Mouse (Mus musculus): ENCODE results near the gene Snx10.
"Not testable (repeated sequence)": the region's sequence is repeated elsewhere in the genome, so short reads cannot be mapped to it uniquely, and the experiment has no call there.

Snx10 gene

DNA sequence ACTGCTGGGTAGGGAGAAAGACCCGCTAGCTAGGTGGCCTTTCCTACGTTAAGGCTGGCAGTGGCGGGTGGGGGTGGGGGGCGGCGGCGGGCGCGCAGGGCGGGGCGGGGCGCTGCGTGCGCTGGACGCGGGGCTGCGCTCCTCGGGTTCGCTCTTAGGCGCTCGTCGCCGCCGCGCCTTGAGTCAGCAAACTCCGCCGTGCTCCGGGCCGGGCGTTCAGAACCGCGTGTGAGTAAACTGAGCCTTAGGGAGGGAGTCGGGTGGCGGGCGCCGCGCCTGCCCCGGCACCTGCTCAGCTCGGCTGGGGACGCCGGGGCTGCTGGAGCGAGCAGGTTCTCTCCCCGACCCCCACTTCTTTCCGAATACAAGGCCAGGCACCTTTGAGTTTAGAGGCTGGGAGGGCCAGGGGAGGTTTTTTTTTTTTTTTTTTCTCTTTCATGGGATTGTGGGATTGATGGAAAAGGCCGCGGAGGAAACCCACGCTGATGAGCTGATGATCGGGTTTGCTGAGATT is at the start of gene Snx10:
TSS of gene Snx10 (plus strand) at position 95 of the 514 bp plus-strand sequence.
- in situ Hi-C loops (cut with MboI; ENCODE audit: unreplicated experiment in 2 of 2): no loop called here

DNA sequence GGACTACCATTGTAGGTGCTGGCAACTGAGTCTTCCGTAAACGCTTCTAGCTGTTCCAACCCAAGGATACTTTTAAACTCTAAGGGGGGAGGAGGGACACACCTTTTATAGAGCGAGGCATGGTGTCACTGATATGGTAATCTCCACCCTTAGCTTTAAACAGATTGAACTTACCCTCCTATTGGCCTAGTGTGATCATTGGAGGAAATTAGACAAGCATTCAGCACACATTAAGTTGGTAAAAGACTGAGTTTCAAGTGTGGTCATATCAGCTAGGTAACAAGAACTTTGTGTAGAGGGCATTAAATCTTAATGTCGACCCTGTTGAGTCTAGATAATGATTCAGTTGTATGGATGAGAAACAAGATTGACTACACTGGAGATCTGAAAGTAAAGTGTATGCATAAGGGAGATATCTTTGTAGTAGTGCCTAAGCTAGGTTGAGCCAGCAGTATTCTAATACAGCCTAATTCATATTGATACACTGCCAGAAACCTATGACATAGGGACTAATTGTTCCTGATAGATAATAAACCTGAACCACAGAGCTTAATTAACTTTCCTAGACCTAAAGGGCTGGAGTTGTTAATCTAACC is 44.5 kb upstream of the Snx10 start:
- in situ Hi-C loops (cut with MboI; ENCODE audit: unreplicated experiment in 2 of 2): loop anchor here in 1 of 2 experiments (10.0 kb wide), 3 partner anchors 536 to 1166 kb away; partner anchors contain the start of genes Hibadh and Skap2

DNA sequence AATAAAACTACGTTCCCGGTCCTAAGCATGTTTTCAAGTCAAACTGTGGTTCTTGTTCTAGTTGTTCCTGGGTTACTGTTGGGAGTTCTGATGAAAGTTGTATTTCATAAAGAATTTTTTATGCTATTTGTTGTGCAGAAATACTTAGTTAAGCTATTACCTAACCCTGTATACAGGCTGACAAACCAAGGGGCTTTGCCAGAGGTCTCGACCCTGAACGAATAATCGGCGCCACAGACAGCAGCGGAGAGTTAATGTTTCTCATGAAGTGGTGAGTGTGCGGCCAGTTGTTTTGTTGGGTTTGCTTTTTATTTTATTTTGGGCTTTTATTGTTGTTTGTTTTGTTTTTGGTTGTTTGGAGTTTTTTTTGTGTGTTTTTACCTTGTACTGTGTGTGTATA is 42.2 kb upstream of the Snx10 start:
- in situ Hi-C loops (cut with MboI; ENCODE audit: unreplicated experiment in 2 of 2): no loop called here

- in situ Hi-C loops (cut with MboI; ENCODE audit: unreplicated experiment in 2 of 2): no loop called here
Measured at GRCm38 (mm10) chr6:51483861-51484260, 39.8 kb upstream of the Snx10 start.

GRCm38 (mm10) chr6:51484556-51484955 is 39.1 kb upstream of the Snx10 start:
- in situ Hi-C loops (cut with MboI; ENCODE audit: unreplicated experiment in 2 of 2): not testable (repeated sequence)

DNA sequence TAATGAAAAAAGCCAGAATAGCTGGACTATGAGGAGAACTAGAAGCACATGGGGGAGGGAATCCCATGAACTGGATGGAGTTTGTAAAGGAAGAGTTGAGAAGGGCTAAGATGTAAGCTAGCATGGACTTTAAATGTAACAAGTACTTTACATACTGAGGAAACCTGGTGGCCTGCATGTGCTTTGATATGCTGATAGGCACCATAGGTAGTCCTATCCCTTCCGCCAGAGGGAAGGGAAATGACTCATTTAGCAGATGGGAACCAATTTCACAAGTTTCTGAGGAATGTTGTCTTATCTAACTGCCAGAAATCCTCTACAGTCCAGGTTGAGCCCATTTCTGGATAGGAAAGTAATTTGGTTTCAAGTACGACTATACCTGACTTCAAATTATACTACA is 38.1 kb upstream of the Snx10 start:
- in situ Hi-C loops (cut with MboI; ENCODE audit: unreplicated experiment in 2 of 2): no loop called here

GRCm38 (mm10) chr6:51486076-51486710 is 37.5 kb upstream of the Snx10 start:
- in situ Hi-C loops (cut with MboI; ENCODE audit: unreplicated experiment in 2 of 2): no loop called here

GRCm38 (mm10) chr6:51486731-51487130 is 37.0 kb upstream of the Snx10 start:
- in situ Hi-C loops (cut with MboI; ENCODE audit: unreplicated experiment in 2 of 2): no loop called here

DNA sequence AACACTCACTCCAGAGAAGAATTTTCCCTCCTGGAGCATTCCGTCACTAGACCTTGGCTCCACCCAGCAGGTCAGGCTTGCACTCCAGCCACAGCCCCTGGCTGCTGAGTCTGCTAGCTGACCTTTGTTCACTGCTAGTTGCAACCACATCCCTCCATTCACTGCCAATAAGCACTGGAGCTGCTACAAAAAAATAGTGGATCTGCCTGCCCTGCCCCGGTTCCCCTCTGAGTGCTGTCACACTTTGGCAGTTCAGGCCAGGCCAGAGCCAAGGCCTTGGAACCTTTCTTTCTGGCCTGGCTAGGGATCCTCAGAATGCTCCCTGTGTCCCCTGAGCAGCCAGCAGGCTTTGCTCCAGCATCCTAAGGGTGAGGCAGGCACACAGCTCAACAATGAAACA is 33.9 kb upstream of the Snx10 start:
- in situ Hi-C loops (cut with MboI; ENCODE audit: unreplicated experiment in 2 of 2): no loop called here

DNA sequence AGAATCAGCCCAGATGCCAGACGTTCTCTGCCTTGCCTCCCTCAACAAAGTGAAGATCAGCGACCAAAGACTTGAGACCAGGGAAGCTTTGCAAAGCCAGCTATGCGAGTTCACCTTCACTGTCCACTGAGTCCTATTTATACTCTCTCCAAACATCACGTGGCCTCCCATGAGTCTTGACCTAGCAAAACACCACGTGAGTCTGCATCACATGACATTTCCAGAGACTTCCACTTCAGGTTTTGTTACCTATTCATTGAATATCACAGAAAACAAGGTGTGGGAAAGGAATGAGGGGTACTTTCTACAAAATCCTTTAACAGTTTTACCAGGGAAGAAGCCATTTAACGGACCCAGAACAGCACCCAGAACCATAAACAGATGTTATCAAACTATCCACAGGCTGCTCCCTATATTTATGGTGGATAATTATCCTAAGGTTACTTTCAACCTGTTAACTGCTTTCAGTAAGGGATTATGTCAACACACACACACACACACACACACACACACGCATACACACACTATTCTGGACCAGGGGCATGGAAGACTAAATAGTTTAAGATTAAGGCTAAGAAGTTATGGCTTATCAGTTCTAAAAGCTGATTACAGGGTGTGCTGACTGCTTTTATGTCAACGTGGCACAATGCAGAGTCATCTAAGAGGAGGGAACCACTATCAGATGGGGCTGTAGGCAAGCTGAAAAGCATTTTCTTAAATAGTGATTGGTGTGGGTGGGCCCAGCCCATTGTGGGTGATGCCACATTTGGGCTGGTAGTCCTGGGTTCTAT is 26.2 kb upstream of the Snx10 start:
- in situ Hi-C loops (cut with MboI; ENCODE audit: unreplicated experiment in 2 of 2): no loop called here

GRCm38 (mm10) chr6:51505671-51506070 is 18.0 kb upstream of the Snx10 start:
- in situ Hi-C loops (cut with MboI; ENCODE audit: unreplicated experiment in 2 of 2): no loop called here

- in situ Hi-C loops (cut with MboI; ENCODE audit: unreplicated experiment in 2 of 2): no loop called here
Measured at GRCm38 (mm10) chr6:51507556-51507955, 16.1 kb upstream of the Snx10 start.

DNA sequence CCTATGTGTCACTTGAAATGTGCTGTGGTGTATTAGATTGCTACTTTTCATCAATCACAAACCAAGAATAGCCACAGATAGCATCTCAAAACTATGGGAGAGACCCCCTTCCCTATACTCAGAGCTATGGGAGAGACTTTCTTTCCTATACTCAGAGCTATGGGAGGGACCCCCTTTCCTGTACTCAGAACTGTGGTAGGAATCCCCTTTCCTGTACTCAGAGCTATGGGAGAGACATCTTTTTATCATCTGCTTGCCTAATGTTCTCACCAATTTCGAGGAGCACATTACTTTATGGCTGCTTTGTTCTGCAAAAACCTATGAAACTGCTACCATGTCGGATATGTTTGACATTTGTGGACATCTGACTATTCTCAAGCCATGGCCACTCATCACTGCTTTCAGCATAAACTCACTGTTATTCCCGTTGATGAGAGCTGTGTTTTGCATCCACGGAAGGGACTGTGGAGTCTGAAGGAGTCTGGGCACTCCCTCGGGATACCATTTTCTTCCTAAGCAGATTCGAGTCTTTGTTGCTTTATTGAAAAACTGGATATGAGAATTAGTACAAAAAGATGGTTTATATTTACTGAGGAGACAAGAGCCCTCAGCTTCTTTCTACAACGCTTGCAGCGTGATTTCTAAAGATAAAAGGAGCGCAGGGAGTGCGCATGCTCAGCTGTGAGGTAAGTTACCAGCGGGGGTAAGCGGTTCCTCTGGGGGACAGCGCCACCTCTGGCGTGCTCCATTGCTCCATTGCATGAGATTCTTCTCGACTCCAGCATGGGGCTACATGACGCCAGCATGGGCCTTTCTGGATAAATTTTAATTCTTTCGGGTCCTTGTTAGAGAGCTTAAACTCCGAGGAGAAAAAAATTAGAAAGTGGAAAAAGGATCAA is 14.7 kb upstream of the Snx10 start:
- in situ Hi-C loops (cut with MboI; ENCODE audit: unreplicated experiment in 2 of 2): no loop called here

DNA sequence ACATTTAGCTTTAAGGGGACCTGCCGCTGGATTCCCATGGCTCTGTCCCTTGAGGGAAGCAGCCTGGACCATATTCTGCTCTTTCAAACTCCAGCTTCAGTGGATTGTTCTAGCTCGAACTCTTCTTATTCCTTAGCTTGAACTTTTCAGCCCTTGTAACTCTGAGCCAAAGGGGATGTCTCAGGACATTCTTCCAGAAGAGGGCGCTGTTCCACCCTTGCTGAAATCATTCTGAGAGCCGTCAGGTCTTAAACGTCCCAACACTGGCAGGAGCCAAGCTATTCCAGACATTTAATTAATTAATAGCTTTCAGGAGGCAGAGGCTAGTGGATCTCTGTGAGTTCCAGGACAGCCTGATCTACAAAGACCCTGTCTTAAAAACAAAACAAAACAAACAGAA is 13.6 kb upstream of the Snx10 start:
- in situ Hi-C loops (cut with MboI; ENCODE audit: unreplicated experiment in 2 of 2): no loop called here

DNA sequence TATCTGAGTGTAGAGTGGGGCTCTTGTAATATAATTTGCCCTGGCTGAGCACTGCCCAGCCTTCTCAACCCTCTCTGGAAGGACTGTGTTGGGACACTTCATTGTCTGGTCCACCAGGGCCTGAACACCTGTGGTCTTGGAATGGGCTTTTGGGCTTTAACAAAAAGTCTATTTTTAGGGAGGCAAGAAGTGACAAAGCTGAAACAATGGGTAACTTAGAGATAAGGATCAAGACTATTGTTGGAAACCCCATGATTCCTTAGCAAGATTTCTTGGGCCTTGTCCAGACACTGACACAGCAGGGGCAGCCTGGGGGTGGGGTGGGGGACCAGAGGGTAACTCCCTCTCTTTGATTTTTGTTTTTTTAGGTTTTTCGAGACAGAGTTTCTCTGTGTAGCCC is 12.8 kb upstream of the Snx10 start:
- in situ Hi-C loops (cut with MboI; ENCODE audit: unreplicated experiment in 2 of 2): no loop called here

DNA sequence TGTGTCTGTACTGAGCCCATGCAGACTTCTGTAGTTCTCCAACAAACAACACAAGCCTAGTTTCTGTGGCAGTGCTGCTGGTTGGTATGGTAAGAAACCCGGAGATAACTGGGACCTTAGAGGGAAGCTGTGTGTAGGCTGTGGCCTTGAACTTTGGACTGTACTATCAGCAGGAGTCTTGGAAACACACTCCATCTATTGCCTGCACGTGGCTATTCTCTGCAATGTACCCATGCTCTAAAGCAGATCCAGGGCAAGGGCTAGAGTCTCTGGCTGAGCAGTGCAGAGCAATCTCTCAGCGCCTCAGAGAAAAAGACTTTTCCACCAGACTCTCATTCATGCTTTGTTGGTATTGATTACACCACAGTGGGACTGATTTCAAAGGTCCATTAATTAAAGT is 10.0 kb upstream of the Snx10 start:
- in situ Hi-C loops (cut with MboI; ENCODE audit: unreplicated experiment in 2 of 2): no loop called here

- in situ Hi-C loops (cut with MboI; ENCODE audit: unreplicated experiment in 2 of 2): no loop called here
Measured at GRCm38 (mm10) chr6:51514860-51515259, 8.8 kb upstream of the Snx10 start.

DNA sequence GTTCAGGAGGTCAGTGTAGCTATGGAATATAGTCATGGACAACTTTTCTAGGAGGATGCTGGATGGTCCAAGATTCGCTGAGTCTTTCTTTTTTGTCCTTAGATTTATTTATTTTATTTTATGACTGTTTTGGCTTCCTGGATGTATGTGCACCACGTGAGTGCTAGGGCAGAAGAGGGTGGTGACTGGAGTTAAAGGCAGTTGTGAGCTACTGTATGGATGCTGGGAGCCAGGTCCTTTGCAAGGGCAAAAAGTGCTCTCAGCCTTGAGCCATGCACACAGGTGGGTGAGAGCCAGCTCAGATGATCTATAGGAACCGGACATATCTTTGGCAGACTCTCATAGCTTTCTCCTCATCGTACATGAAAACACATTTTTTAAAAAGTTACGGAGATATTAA is 391 bp upstream of the Snx10 start:
- in situ Hi-C loops (cut with MboI; ENCODE audit: unreplicated experiment in 2 of 2): no loop called here

DNA sequence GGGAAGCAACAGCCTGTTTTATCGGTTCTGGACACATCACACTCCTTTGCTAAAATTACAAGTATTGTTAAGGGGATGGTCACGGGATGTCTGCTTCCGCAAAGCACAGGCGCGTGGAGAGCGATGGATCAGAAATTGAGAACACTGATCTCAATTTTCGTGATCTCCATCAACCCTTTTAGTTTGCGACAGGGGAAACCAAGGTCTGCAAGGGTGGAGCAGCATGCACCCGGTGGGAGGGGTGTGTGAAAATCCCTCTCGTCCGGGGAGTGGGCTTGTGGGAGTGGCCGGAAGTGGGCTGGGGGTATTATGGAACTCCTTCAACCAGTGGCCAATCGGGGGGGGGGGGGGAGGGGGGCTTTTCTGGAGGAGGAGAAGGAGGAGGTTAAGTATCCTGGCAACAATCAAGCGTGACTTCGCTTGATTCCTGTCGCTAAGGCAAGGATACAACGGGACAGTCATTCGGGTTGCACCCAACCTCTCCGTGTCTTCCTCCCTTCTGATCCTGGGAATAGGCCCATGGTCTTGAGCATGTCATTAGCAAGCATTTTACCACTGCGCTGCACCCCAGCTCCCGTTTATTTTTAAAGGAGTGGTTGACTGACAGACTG is 725 bp downstream of the Snx10 start:
- in situ Hi-C loops (cut with MboI; ENCODE audit: unreplicated experiment in 2 of 2): no loop called here

GRCm38 (mm10) chr6:51525001-51525400 is 1.3 kb downstream of the Snx10 start:
- in situ Hi-C loops (cut with MboI; ENCODE audit: unreplicated experiment in 2 of 2): no loop called here
